Mouse (Mus musculus) cerebellum, adult 2 months (tissue): Measurements from ENCODE around the gene Prkcsh.

ENCODE experiments used
- CTCF ChIP-seq: fragments of 200-500 bp; IDR thresholded peaks from 2 replicates; pipeline ENCODE4 v1.5.1; 2011; ENCODE audit warnings: low read depth, mild to moderate bottlenecking, control low read depth, low read length, moderate library complexity, borderline replicate concordance; ENCODE audit not compliant: insufficient read depth
- POLR2A ChIP-seq: fragments of 200-500 bp; IDR thresholded peaks from 2 replicates; pipeline ENCODE4 v1.6.1; 2011; ENCODE audit warnings: low read length, control low read depth, borderline replicate concordance; ENCODE audit not compliant: insufficient read depth

DNA sequence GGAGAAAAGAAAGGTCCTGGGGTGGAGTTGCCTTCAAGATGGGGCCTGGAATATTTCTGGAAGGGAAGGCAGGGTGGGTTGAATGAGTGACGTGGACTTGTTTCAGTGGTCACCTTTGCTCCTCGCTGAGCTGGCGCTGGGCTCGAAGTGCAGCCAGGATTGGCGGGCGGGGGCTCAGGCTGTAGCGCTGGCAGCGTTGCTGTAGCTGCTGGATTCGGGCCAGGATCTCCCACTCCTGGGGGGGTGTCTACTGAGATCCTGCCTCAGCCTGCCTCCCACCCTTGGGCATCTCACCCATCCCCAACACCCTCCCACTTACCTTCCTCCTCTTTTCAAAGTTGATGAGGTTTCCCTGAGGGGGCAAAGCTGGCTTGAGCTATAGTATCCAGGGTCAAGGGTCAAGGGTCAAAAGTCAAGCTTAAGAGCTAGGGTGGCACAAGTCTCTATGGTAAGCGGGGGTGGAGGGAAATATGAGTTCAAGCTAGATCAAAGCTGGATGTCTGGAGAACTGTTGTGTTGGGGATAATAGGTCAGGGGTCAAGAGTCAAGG, 25.9 kb upstream of the Prkcsh start:
- TF ChIP-seq POLR2A (no peak), CTCF (no peak)
